Mouse (Mus musculus) bone marrow macrophage, adult 2 months (primary cell): ENCODE results near the gene Nudt8. TPM values are rescaled to one million over a fixed set of nuclear protein-coding genes. Genes with fewer than 3 reads are reported as not detected.

Experiments used
- H3K27ac ChIP-seq: 2 replicates; pipeline ENCODE4 v1.5.1; 2012; ENCODE audit warnings: low read depth, low read length; ENCODE audit not compliant: insufficient read depth
- H3K4me1 ChIP-seq: 2 replicates; pipeline ENCODE4 v1.6.1; 2012; ENCODE audit warnings: low read length; ENCODE audit not compliant: control insufficient read depth, insufficient read depth
- H3K4me3 ChIP-seq: 2 replicates; pipeline ENCODE4 v1.5.1; 2012; ENCODE audit warnings: mild to moderate bottlenecking, low read length, moderate library complexity; ENCODE audit not compliant: insufficient read depth
- CTCF ChIP-seq: IDR thresholded peaks from 2 replicates; pipeline ENCODE4 v1.5.1; 2012; ENCODE audit warnings: low read depth, mild to moderate bottlenecking, low read length, moderate library complexity
- POLR2A ChIP-seq: IDR thresholded peaks from 2 replicates; pipeline ENCODE4 v1.6.1; 2012; ENCODE audit warnings: mild to moderate bottlenecking, low read depth, low read length, borderline replicate concordance
- polyA plus RNA-seq: library from polyadenylated mRNA; stranded (reverse); fragments of >200 nt; gene quantifications from 2 replicates; pipeline ENCODE4 v1.2.4, GENCODE M21; 2012; ENCODE audit not compliant: missing spikeins, insufficient read depth, insufficient read length

The Nudt8 gene
- polyA plus RNA-seq, 1 experiment = 7.0 TPM

GRCm38 (mm10) chr19:3996747-3997146 is 3.6 kb upstream of the Nudt8 start:
- peaks cover 23% of the 10 kb centered on the region for H3K4me1 ChIP-seq
- no peak for TF ChIP-seq POLR2A
- TF ChIP-seq CTCF = no peak

DNA sequence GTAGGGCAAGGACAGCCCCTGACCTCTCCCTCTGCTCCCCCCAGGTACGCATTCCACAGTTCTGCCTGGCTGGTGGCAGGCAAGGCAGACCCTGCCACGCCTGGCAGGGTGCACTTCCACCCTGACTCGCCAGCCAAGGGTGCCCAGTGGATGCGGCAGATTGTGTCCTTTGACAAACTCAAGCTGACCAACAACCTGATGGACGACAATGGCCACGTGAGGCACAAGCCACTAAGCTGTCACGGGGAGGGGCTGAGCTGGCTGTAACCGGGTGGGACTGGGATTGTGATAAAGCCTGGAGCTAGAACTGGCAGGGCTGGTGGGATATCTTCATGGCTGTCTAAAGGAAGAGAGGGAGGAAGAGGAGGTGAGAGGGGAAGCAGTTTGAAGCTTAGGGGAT is 3.1 kb upstream of the Nudt8 start:
- TF ChIP-seq CTCF (no peak), POLR2A (no peak)
- peaks cover 23% of the 10 kb centered on the region for H3K4me1 ChIP-seq

More at GRCm38 (mm10) chr19:3996747-3997146, 3.6 kb upstream of the Nudt8 start:
- Histone ChIP-seq H3K27ac (no peak overlapping the region), H3K4me3 (no peak overlapping the region)

DNA sequence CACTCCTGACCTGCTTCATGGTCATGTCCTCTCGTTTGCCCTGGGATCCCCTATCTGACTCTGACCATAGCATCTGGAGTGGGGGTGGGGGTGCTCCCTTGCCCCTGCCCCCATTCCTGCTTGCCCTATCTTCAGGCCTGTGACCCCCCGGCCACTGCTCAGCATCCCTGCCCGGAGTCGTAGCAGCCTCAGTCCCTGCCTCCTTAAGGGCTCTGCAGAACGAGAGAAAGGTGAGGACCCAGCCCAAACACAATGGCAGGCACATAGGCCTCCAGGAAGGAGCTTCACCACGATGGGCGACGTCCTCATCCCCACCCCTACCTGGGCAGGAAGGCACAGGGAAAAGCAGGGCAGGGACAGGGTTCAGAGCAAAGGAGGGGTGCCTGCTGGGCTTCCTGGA is 2.0 kb upstream of the Nudt8 start:
- Histone ChIP-seq H3K4me3 (no peak overlapping the region), H3K4me1 (peaks cover 23% of the 10 kb centered on the region), H3K27ac (no peak overlapping the region)
- TF ChIP-seq CTCF = no peak
- no peak for TF ChIP-seq POLR2A

More for the DNA sequence above, 3.1 kb upstream of the Nudt8 start:
- H3K4me3 ChIP-seq = no peak overlapping the region
- no peak overlapping the region for H3K27ac ChIP-seq

GRCm38 (mm10) chr19:3999121-3999730 is 1.2 kb upstream of the Nudt8 start:
- peak overlapping the region; percentile 49 for H3K4me3 ChIP-seq
- peaks cover 23% of the 10 kb centered on the region for H3K4me1 ChIP-seq
- peak overlapping the region; percentile 69 for H3K27ac ChIP-seq
- TF ChIP-seq POLR2A (no peak), CTCF (no peak)

- H3K4me1 ChIP-seq = peaks cover 22% of the 10 kb centered on the region
- no peak for TF ChIP-seq CTCF
- TF ChIP-seq POLR2A = no peak
- H3K27ac ChIP-seq = peak overlapping the region; percentile 95
Measured at GRCm38 (mm10) chr19:4000949-4001525, 657 bp downstream of the Nudt8 start.

GRCm38 (mm10) chr19:4001752-4002151 is 1.4 kb downstream of the Nudt8 start:
- Histone ChIP-seq H3K27ac (no peak overlapping the region), H3K4me3 (no peak overlapping the region), H3K4me1 (peaks cover 20% of the 10 kb centered on the region)
- TF ChIP-seq POLR2A (no peak), CTCF (no peak)

More at GRCm38 (mm10) chr19:4000949-4001525, 657 bp downstream of the Nudt8 start:
- H3K4me3 ChIP-seq = peak overlapping the region; percentile 95

DNA sequence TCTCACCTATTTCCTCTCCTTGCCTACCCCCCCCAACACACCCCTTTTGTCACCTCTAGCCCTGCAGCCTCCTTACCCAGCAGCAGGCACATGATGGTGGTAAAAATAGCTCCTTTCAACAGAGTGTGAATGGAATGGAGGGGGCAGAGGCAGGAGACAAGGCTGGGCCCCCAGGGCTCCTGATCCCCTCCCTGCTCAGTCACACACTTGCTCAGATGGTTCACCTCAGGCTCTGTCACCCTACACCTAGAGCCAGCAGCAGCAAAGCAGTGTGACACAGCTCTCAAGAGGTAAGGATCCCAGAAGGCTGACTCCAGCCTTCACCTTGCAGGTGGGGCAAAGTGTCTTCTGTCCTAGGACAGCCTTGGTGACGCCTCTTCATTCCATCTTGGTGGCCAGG is 2.7 kb downstream of the Nudt8 start, which contains the start of gene Doc2g:
Gene Doc2g (plus strand): TSS at position 202 of the 400 bp plus-strand sequence.
- Histone ChIP-seq H3K4me3 (no peak within 1 kb of the TSS), H3K4me1 (peaks cover 20% of the 10 kb centered on the region), H3K27ac (no peak within 1 kb of the TSS)
- TF ChIP-seq POLR2A = no peak
- no peak for TF ChIP-seq CTCF

DNA sequence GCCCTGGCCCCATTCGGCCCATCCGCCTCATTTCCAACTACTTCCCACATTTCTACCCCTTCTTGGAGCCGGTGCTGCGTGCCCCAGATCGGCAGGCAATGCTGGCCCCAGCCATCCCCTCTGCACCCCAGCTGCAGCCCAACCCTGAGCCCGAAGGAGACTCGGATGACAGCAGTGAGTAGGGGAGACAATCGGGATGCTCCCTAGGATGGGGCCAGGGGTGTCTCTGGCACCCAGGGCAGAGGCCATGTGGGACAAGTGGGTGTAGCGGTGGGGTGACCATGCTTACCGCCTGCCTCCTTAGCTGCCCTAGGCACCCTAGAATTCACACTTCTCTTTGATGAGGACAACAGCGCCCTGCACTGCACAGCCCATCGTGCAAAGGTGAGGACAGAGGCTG is 3.3 kb downstream of the Nudt8 start:
- no peak for TF ChIP-seq POLR2A
- no peak for TF ChIP-seq CTCF
- H3K27ac ChIP-seq = no peak overlapping the region
- H3K4me1 ChIP-seq = peaks cover 18% of the 10 kb centered on the region
- H3K4me3 ChIP-seq = no peak overlapping the region

- H3K4me3 ChIP-seq = no peak overlapping the region
- H3K27ac ChIP-seq = no peak overlapping the region
- TF ChIP-seq POLR2A (no peak), CTCF (no peak)
- H3K4me1 ChIP-seq = peaks cover 11% of the 10 kb centered on the region
Measured at GRCm38 (mm10) chr19:4004331-4004730, 4.0 kb downstream of the Nudt8 start.

- H3K27ac ChIP-seq = no peak overlapping the region
- TF ChIP-seq CTCF = no peak
- TF ChIP-seq POLR2A = no peak
- peaks cover 7% of the 10 kb centered on the region for H3K4me1 ChIP-seq
- no peak overlapping the region for H3K4me3 ChIP-seq
Measured at GRCm38 (mm10) chr19:4005091-4005490, 4.7 kb downstream of the Nudt8 start.
